Mouse (Mus musculus) myocyte (in vitro differentiated cells): ENCODE data around the gene Hoxd11.

Experiments
- CEBPB ChIP-seq: IDR thresholded peaks from 2 replicates; pipeline ENCODE4 v1.6.1; 2011; ENCODE audit warnings: mild to moderate bottlenecking, moderate library complexity; ENCODE audit not compliant: poor library complexity, insufficient read depth, severe bottlenecking
- MYOD1 ChIP-seq, 3 experiments: IDR thresholded peaks; one replicate each; pipeline ENCODE4 v1.6.1; 2011; ENCODE audit warnings: control low read depth in 2 of 3, low read depth in 2 of 3, mild to moderate bottlenecking in 2 of 3, moderate library complexity in 1 of 3; ENCODE audit not compliant: insufficient read length in 2 of 3, control insufficient read depth in 1 of 3
- POLR2A ChIP-seq: IDR thresholded peaks from one replicate; pipeline ENCODE4 v1.6.1; 2011; ENCODE audit warnings: low read depth, mild to moderate bottlenecking, control low read depth, moderate library complexity; ENCODE audit not compliant: insufficient read length
- TCF12 ChIP-seq: IDR thresholded peaks from one replicate; pipeline ENCODE4 v1.6.1; 2011; ENCODE audit warnings: mild to moderate bottlenecking, control low read depth; ENCODE audit not compliant: poor library complexity, insufficient read depth, severe bottlenecking
- TCF3 ChIP-seq: IDR thresholded peaks from one replicate; pipeline ENCODE4 v1.6.1; 2011; ENCODE audit warnings: low read depth, control low read depth; ENCODE audit not compliant: insufficient read length
- USF1 ChIP-seq: IDR thresholded peaks from one replicate; pipeline ENCODE4 v1.6.1; 2011; ENCODE audit warnings: low read depth, mild to moderate bottlenecking, control low read depth, moderate library complexity

DNA sequence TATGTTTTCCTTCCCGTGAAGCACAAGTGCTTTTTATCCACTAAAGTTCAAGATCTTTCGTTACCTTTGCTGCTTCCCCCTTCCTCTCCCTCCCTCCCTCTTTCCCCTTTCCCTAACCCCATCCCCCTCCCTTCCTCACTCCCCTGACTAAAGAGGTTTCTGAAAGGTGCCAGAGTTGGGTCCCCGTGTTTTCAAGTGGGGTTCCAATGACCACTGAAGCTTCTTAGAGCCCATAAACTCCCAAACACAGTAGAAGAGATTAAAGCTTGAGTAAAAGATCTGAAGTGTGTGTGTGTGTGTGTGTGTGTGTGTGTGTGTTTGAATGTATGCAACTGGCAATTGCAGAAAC, 10.2 kb upstream of the Hoxd11 start:
- TF ChIP-seq CEBPB (no peak), TCF12 (no peak), POLR2A (no peak), MYOD1 (IDR thresholded peaks at IDR 0.05; ENCODE audit: control insufficient read depth in 1 of 3, insufficient read length in 2 of 3, low read depth in 2 of 3) (no peak), TCF3 (no peak), USF1 (no peak)
